Mouse (Mus musculus): ENCODE results near the gene Alx3. TPM values are rescaled to one million over a fixed set of nuclear protein-coding genes. Genes with fewer than 3 reads are reported as not detected.

The Alx3 gene
- polyA plus RNA-seq, 1 experiment: not detected

- no peak for TF ChIP-seq USF1 (IDR thresholded peaks at IDR 0.05; ENCODE audit: low read depth)
- no peak for TF ChIP-seq MAX (IDR thresholded peaks at IDR 0.05)
- no peak for TF ChIP-seq CTCF (IDR thresholded peaks at IDR 0.05; ENCODE audit: control insufficient read depth, insufficient read depth, insufficient read length)
- no peak for TF ChIP-seq CEBPB (IDR thresholded peaks at IDR 0.05; ENCODE audit: low read depth)
- TF ChIP-seq MYOD1 (IDR thresholded peaks at IDR 0.05; ENCODE audit: control insufficient read depth, insufficient read length, low read depth): no peak
- no peak for TF ChIP-seq FOSL1 (IDR thresholded peaks at IDR 0.05; ENCODE audit: insufficient read depth, low read length, poor library complexity, severe bottlenecking)
- TF ChIP-seq MYOG (IDR thresholded peaks at IDR 0.05; ENCODE audit: control insufficient read depth, extremely low read depth, insufficient read length): no peak
- Histone ChIP-seq H3K27me3 (ENCODE audit: control insufficient read depth, insufficient read depth, insufficient read length) (peaks cover 7% of the 10 kb centered on the region), H3K79me2 (ENCODE audit: control insufficient read depth, insufficient read depth) (no peaks in the 10 kb centered on the region), H3K79me3 (ENCODE audit: low read depth) (no peaks in the 10 kb centered on the region), H3K4me3 (ENCODE audit: insufficient read depth, poor library complexity, severe bottlenecking) (no peak overlapping the region), H3ac (ENCODE audit: control insufficient read depth, insufficient read length, low read depth) (no peak overlapping the region), H3K36me3 (ENCODE audit: control insufficient read depth, insufficient read depth) (peaks cover 20% of the 10 kb centered on the region)
Measured at GRCm38 (mm10) chr3:107608808-107609207, 14.0 kb downstream of the Alx3 start.

- no peak overlapping the region for H3ac ChIP-seq (ENCODE audit: control insufficient read depth, insufficient read length, low read depth)
- peaks cover 25% of the 10 kb centered on the region for H3K36me3 ChIP-seq (ENCODE audit: control insufficient read depth, insufficient read depth)
- H3K79me2 ChIP-seq (ENCODE audit: control insufficient read depth, insufficient read depth): no peaks in the 10 kb centered on the region
- no peak overlapping the region for H3K4me3 ChIP-seq (ENCODE audit: insufficient read depth, poor library complexity, severe bottlenecking)
- TF ChIP-seq CTCF (IDR thresholded peaks at IDR 0.05; ENCODE audit: control insufficient read depth, insufficient read depth, insufficient read length): no peak
- TF ChIP-seq FOSL1 (IDR thresholded peaks at IDR 0.05; ENCODE audit: insufficient read depth, low read length, poor library complexity, severe bottlenecking): no peak
- TF ChIP-seq CEBPB (IDR thresholded peaks at IDR 0.05; ENCODE audit: low read depth): no peak
- no peak for TF ChIP-seq MYOD1 (IDR thresholded peaks at IDR 0.05; ENCODE audit: control insufficient read depth, insufficient read length, low read depth)
- TF ChIP-seq MAX (IDR thresholded peaks at IDR 0.05): no peak
- TF ChIP-seq MYOG (IDR thresholded peaks at IDR 0.05; ENCODE audit: control insufficient read depth, extremely low read depth, insufficient read length): no peak
- TF ChIP-seq USF1 (IDR thresholded peaks at IDR 0.05; ENCODE audit: low read depth): no peak
- peaks cover 3% of the 10 kb centered on the region for H3K27me3 ChIP-seq (ENCODE audit: control insufficient read depth, insufficient read depth, insufficient read length)
- H3K79me3 ChIP-seq (ENCODE audit: low read depth): no peaks in the 10 kb centered on the region
Measured at GRCm38 (mm10) chr3:107609376-107609775, 14.5 kb downstream of the Alx3 start.

DNA sequence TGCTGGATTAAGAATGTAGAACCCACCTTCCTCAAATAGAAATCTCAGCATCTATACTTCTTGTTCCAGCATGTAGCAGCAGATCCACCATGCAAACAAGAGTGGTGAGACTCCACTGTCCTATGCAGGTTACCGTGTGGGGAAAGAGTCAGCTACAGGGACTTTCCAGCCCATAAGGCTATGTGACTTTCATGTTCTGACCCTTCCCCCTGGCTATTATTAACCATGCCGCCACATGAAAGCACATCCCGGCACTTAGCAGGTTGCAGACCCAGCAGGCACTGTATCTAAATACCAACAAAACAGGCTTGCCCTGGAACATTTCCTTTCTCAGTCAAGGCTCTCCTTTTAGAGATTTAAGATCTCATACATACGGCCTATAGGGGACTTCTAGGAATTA, 16.6 kb downstream of the Alx3 start:
- no peaks in the 10 kb centered on the region for H3K79me2 ChIP-seq (ENCODE audit: control insufficient read depth, insufficient read depth)
- no peaks in the 10 kb centered on the region for H3K79me3 ChIP-seq (ENCODE audit: low read depth)
- TF ChIP-seq CEBPB (IDR thresholded peaks at IDR 0.05; ENCODE audit: low read depth) (no peak), MYOD1 (IDR thresholded peaks at IDR 0.05; ENCODE audit: control insufficient read depth, insufficient read length, low read depth) (no peak), CTCF (IDR thresholded peaks at IDR 0.05; ENCODE audit: control insufficient read depth, insufficient read depth, insufficient read length) (no peak), MYOG (IDR thresholded peaks at IDR 0.05; ENCODE audit: control insufficient read depth, extremely low read depth, insufficient read length) (no peak), FOSL1 (IDR thresholded peaks at IDR 0.05; ENCODE audit: insufficient read depth, low read length, poor library complexity, severe bottlenecking) (no peak), MAX (IDR thresholded peaks at IDR 0.05) (no peak), USF1 (IDR thresholded peaks at IDR 0.05; ENCODE audit: low read depth) (no peak)
- H3ac ChIP-seq (ENCODE audit: control insufficient read depth, insufficient read length, low read depth): no peak overlapping the region
- peaks cover 45% of the 10 kb centered on the region for H3K36me3 ChIP-seq (ENCODE audit: control insufficient read depth, insufficient read depth)
- no peaks in the 10 kb centered on the region for H3K27me3 ChIP-seq (ENCODE audit: control insufficient read depth, insufficient read depth, insufficient read length)
- no peak overlapping the region for H3K4me3 ChIP-seq (ENCODE audit: insufficient read depth, poor library complexity, severe bottlenecking)

DNA sequence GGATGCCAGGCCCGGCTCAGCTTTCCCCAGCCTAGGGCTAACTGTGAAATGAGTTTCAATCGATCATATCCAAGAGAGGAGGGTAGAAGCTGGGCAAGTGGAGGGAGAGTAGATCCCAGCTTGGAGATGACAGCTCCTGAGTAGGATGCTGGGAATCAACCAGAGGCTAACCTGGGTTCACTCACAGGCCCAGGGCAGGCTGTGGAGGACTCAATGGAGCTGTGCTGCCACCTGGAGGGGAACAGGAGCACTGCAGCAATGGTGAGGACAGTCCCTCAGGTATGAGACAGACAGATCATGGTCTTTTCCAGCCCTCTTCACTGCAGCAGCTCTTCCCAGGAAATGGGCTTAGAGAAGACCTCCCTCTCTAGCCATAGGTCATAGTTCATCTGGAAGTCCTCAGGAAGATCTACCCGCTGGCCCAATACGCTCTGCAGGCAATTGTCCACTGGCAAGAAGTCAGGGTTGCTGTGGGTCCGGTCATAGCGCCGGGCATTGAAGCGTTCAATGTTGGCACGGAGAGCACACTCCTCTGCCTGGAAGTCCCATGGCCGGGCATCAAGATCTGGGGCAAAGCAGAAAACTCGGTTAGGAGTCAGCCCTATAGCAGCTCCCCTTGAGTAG, 18.2 kb downstream of the Alx3 start:
- no peak for TF ChIP-seq MAX (IDR thresholded peaks at IDR 0.05)
- TF ChIP-seq USF1 (IDR thresholded peaks at IDR 0.05; ENCODE audit: low read depth): no peak
- no peak for TF ChIP-seq MYOG (IDR thresholded peaks at IDR 0.05; ENCODE audit: control insufficient read depth, extremely low read depth, insufficient read length)
- TF ChIP-seq CTCF (IDR thresholded peaks at IDR 0.05; ENCODE audit: control insufficient read depth, insufficient read depth, insufficient read length): peak; percentile 84
- no peaks in the 10 kb centered on the region for H3K27me3 ChIP-seq (ENCODE audit: control insufficient read depth, insufficient read depth, insufficient read length)
- H3K36me3 ChIP-seq (ENCODE audit: control insufficient read depth, insufficient read depth): peaks cover 62% of the 10 kb centered on the region
- H3K79me2 ChIP-seq (ENCODE audit: control insufficient read depth, insufficient read depth): no peaks in the 10 kb centered on the region
- H3K79me3 ChIP-seq (ENCODE audit: low read depth): no peaks in the 10 kb centered on the region
- H3ac ChIP-seq (ENCODE audit: control insufficient read depth, insufficient read length, low read depth): no peak overlapping the region
- no peak overlapping the region for H3K4me3 ChIP-seq (ENCODE audit: insufficient read depth, poor library complexity, severe bottlenecking)

DNA sequence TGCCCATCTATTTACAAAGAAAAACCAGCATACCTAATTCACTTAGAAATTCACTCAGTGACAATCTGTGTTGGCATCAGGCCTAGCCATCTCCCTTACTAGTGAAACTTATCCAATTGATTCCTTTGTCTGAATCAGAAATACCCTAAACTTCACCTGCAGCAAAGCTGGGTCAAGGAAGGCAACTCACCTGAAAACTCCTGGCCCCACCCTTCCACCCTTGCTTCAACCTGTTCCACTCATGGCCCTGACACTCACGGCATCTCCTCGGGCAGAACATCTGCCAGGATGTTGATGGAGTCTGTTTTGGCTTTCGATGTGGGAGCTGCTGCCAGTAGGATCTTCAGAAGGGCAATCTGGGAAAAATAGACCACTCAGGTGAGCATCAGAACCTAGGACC, 23.0 kb downstream of the Alx3 start:
- H3K4me3 ChIP-seq (ENCODE audit: insufficient read depth, poor library complexity, severe bottlenecking): no peak overlapping the region
- H3ac ChIP-seq (ENCODE audit: control insufficient read depth, insufficient read length, low read depth): no peak overlapping the region
- no peaks in the 10 kb centered on the region for H3K79me3 ChIP-seq (ENCODE audit: low read depth)
- no peaks in the 10 kb centered on the region for H3K79me2 ChIP-seq (ENCODE audit: control insufficient read depth, insufficient read depth)
- no peaks in the 10 kb centered on the region for H3K27me3 ChIP-seq (ENCODE audit: control insufficient read depth, insufficient read depth, insufficient read length)
- TF ChIP-seq MYOD1 (IDR thresholded peaks at IDR 0.05; ENCODE audit: control insufficient read depth, insufficient read length, low read depth) (no peak), MAX (IDR thresholded peaks at IDR 0.05) (no peak), CEBPB (IDR thresholded peaks at IDR 0.05; ENCODE audit: low read depth) (no peak), MYOG (IDR thresholded peaks at IDR 0.05; ENCODE audit: control insufficient read depth, extremely low read depth, insufficient read length) (no peak), FOSL1 (IDR thresholded peaks at IDR 0.05; ENCODE audit: insufficient read depth, low read length, poor library complexity, severe bottlenecking) (no peak), CTCF (IDR thresholded peaks at IDR 0.05; ENCODE audit: control insufficient read depth, insufficient read depth, insufficient read length) (no peak), USF1 (IDR thresholded peaks at IDR 0.05; ENCODE audit: low read depth) (no peak)
- H3K36me3 ChIP-seq (ENCODE audit: control insufficient read depth, insufficient read depth): peaks cover 96% of the 10 kb centered on the region

- Histone ChIP-seq H3K36me3 (ENCODE audit: control insufficient read depth, insufficient read depth) (peaks cover 95% of the 10 kb centered on the region), H3K79me2 (ENCODE audit: control insufficient read depth, insufficient read depth) (no peaks in the 10 kb centered on the region), H3K27me3 (ENCODE audit: control insufficient read depth, insufficient read depth, insufficient read length) (no peaks in the 10 kb centered on the region), H3K79me3 (ENCODE audit: low read depth) (no peaks in the 10 kb centered on the region), H3K4me3 (ENCODE audit: insufficient read depth, poor library complexity, severe bottlenecking) (no peak overlapping the region), H3ac (ENCODE audit: control insufficient read depth, insufficient read length, low read depth) (no peak overlapping the region)
- TF ChIP-seq CTCF (IDR thresholded peaks at IDR 0.05; ENCODE audit: control insufficient read depth, insufficient read depth, insufficient read length): no peak
- TF ChIP-seq FOSL1 (IDR thresholded peaks at IDR 0.05; ENCODE audit: insufficient read depth, low read length, poor library complexity, severe bottlenecking): no peak
- TF ChIP-seq USF1 (IDR thresholded peaks at IDR 0.05; ENCODE audit: low read depth): no peak
- no peak for TF ChIP-seq MAX (IDR thresholded peaks at IDR 0.05)
- no peak for TF ChIP-seq MYOD1 (IDR thresholded peaks at IDR 0.05; ENCODE audit: control insufficient read depth, insufficient read length, low read depth)
- no peak for TF ChIP-seq MYOG (IDR thresholded peaks at IDR 0.05; ENCODE audit: control insufficient read depth, extremely low read depth, insufficient read length)
- no peak for TF ChIP-seq CEBPB (IDR thresholded peaks at IDR 0.05; ENCODE audit: low read depth)
Measured at GRCm38 (mm10) chr3:107619911-107620310, 25.1 kb downstream of the Alx3 start.
